Mouse (Mus musculus) heart, embryonic 14.5 days (tissue): ENCODE measurements at regions not wholly inside any gene's neighbourhood (a gene's known extent, or its start where the extent isn't known, plus 50 kb on each side); places are given as distances from the start of the nearest gene placed in this dataset.

Source experiments
- ATAC-seq: fragments of 200-750 bp; cut with Nextera tagmentation; 2 replicates; pipeline ENCODE4 v1.8.0; 2017; ENCODE audit warnings: low read depth, moderate TSS enrichment; ENCODE audit not compliant: insufficient number of reproducible peaks, insufficient read depth, low FRiP score
- H3K27ac ChIP-seq, 2 experiments: fragments of 200-500 bp in 1 of 2; fragments of 300-500 bp in 1 of 2; sonication (generic) in 1 of 2; replicated peaks in 1 of 2; 2 replicates each; pipeline ENCODE4 v1.5.1; 2012 to 2014; ENCODE audit warnings: low read depth in 2 of 2, low read length in 2 of 2, control low read depth in 1 of 2, mild to moderate bottlenecking in 1 of 2, mixed read lengths in 1 of 2; ENCODE audit not compliant: control insufficient read depth in 1 of 2, insufficient read depth in 1 of 2
- H3K27me3 ChIP-seq: fragments of 300-500 bp; sonication (generic); 2 replicates; pipeline ENCODE4 v1.6.1; 2014; ENCODE audit warnings: mild to moderate bottlenecking, low read length, control low read depth; ENCODE audit not compliant: control insufficient read depth, insufficient read depth
- H3K36me3 ChIP-seq: fragments of 300-500 bp; sonication (generic); 2 replicates; pipeline ENCODE4 v1.6.1; 2014; ENCODE audit warnings: mild to moderate bottlenecking, control low read depth, low read length, mixed read lengths; ENCODE audit not compliant: control insufficient read depth, insufficient read depth
- H3K4me1 ChIP-seq, 2 experiments: fragments of 200-500 bp in 1 of 2; fragments of 300-500 bp in 1 of 2; sonication (generic) in 1 of 2; 2 replicates each; pipeline ENCODE4 v1.6.1; 2012 to 2014; ENCODE audit warnings: low read length in 2 of 2, control low read depth in 1 of 2, mixed read lengths in 1 of 2; ENCODE audit not compliant: control insufficient read depth in 2 of 2, insufficient read depth in 2 of 2
- H3K4me2 ChIP-seq: fragments of 300-500 bp; sonication (generic); 2 replicates; pipeline ENCODE4 v1.6.1; 2014; ENCODE audit warnings: mild to moderate bottlenecking, low read length
- H3K4me3 ChIP-seq, 2 experiments: fragments of 200-500 bp in 1 of 2; fragments of 300-500 bp in 1 of 2; sonication (generic) in 1 of 2; 2 replicates each; pipeline ENCODE4 v1.5.1; 2012 to 2014; ENCODE audit warnings: low read length in 2 of 2, mild to moderate bottlenecking in 2 of 2, control low read depth in 1 of 2, low read depth in 1 of 2, moderate library complexity in 1 of 2; ENCODE audit not compliant: control insufficient read depth in 1 of 2, insufficient read depth in 1 of 2
- H3K9ac ChIP-seq: fragments of 300-500 bp; sonication (generic); 2 replicates; pipeline ENCODE4 v1.6.1; 2014; ENCODE audit warnings: mild to moderate bottlenecking, low read length
- H3K9me3 ChIP-seq: fragments of 300-500 bp; sonication (generic); 2 replicates; pipeline ENCODE4 v1.6.1; 2016; ENCODE audit warnings: low read length, control low read depth; ENCODE audit not compliant: control insufficient read depth
- WGBS: fragments of 180-500 bp; shearing (Covaris S2); extraction: QIAGEN DNeasy Blood & Tissue Kit; methylation state at CpG from one replicate; pipeline ENCODE4 v1.1.7; 2014; 5-methylcytosine and 5-hydroxymethylcytosine counted together

GRCm38 (mm10) chr17:85795820-85796219 lies 107.7 kb upstream of the Six2 start:
- ATAC-seq, result no peak
- no peak overlapping the region for H3K9ac ChIP-seq
- no peaks in the 10 kb centered on the region for H3K36me3 ChIP-seq
- H3K9me3 ChIP-seq, result no peaks in the 10 kb centered on the region
- WGBS, result 51% methylated on average over 5 of the region's 5 CpGs
- peaks cover 66% of the 10 kb centered on the region for H3K27me3 ChIP-seq
- no peak overlapping the region for H3K4me2 ChIP-seq
- peaks cover 5 to 16% of the 10 kb centered on the region in 2 experiments; a peak in 3 of 4 replicates for H3K4me1 ChIP-seq
- no peak overlapping the region for H3K27ac ChIP-seq
- H3K4me3 ChIP-seq, result no peak overlapping the region

GRCm38 (mm10) chr17:85785625-85786294 lies 97.7 kb upstream of the Six2 start:
- H3K36me3 ChIP-seq, result no peaks in the 10 kb centered on the region
- H3K4me1 ChIP-seq, result no peaks in the 10 kb centered on the region
- H3K9ac ChIP-seq, result no peak overlapping the region
- no peak for ATAC-seq
- H3K4me2 ChIP-seq, result no peak overlapping the region
- H3K4me3 ChIP-seq, result no peak overlapping the region
- 0 out of 2 replicates have a peak, but pooled peaks cover 3% of the 10 kb centered on the region for H3K27me3 ChIP-seq
- H3K27ac ChIP-seq, result no peak overlapping the region
- H3K9me3 ChIP-seq, result 0 out of 2 replicates have a peak, but pooled peaks cover 3% of the 10 kb centered on the region
- 62% methylated on average over 13 of the region's 13 CpGs for whole genome bisulfite sequencing

- 68% methylated on average over 10 of the region's 10 CpGs for WGBS
- Histone ChIP-seq H3K9me3 (0 out of 2 replicates have a peak, but pooled peaks cover 3% of the 10 kb centered on the region), H3K4me1 (no peaks in the 10 kb centered on the region), H3K27me3 (peaks cover 26% of the 10 kb centered on the region), H3K4me3 (no peak overlapping the region), H3K27ac (no peak overlapping the region), H3K4me2 (no peak overlapping the region), H3K36me3 (no peaks in the 10 kb centered on the region), H3K9ac (no peak overlapping the region)
- ATAC-seq, result no peak
Observed at GRCm38 (mm10) chr17:85780477-85780876, 92.4 kb upstream of the Six2 start.

- WGBS, result 68% methylated on average over 3 of the region's 3 CpGs
- Histone ChIP-seq H3K9me3 (no peaks in the 10 kb centered on the region), H3K9ac (no peak overlapping the region), H3K27me3 (peaks cover 29% of the 10 kb centered on the region), H3K4me1 (no peaks in the 10 kb centered on the region), H3K4me2 (no peak overlapping the region), H3K4me3 (no peak overlapping the region), H3K36me3 (no peaks in the 10 kb centered on the region), H3K27ac (no peak overlapping the region)
- ATAC-seq, result no peak
Observed at GRCm38 (mm10) chr17:85776876-85777275, 88.8 kb upstream of the Six2 start.

- Histone ChIP-seq H3K27ac (no peak overlapping the region), H3K9ac (no peak overlapping the region)
- 86% methylated on average over 10 of the region's 10 CpGs for WGBS
Observed at GRCm38 (mm10) chr17:85768341-85768740, 80.3 kb upstream of the Six2 start.

GRCm38 (mm10) chr17:85767201-85767862 lies 79.3 kb upstream of the Six2 start:
- 67% methylated on average over 15 of the region's 15 CpGs for WGBS
- no peaks in the 10 kb centered on the region for H3K36me3 ChIP-seq

More at GRCm38 (mm10) chr17:85768341-85768740, 80.3 kb upstream of the Six2 start:
- Histone ChIP-seq H3K4me2 (no peak overlapping the region), H3K36me3 (no peaks in the 10 kb centered on the region), H3K27me3 (no peaks in the 10 kb centered on the region), H3K9me3 (no peaks in the 10 kb centered on the region), H3K4me3 (no peak overlapping the region), H3K4me1 (no peaks in the 10 kb centered on the region)
- no peak for ATAC-seq

GRCm38 (mm10) chr17:85766556-85766955 lies 78.5 kb upstream of the Six2 start:
- no peak overlapping the region for H3K9ac ChIP-seq
- no peaks in the 10 kb centered on the region for H3K27me3 ChIP-seq
- no peaks in the 10 kb centered on the region for H3K4me1 ChIP-seq
- no peak overlapping the region for H3K4me3 ChIP-seq
- no peak overlapping the region for H3K27ac ChIP-seq
- no peak overlapping the region for H3K4me2 ChIP-seq
- H3K36me3 ChIP-seq, result no peaks in the 10 kb centered on the region
- peaks cover 6% of the 10 kb centered on the region; the same call in 1 of the 2 replicates for H3K9me3 ChIP-seq
- ATAC-seq, result no peak
- 15% methylated on average over 5 of the region's 5 CpGs for WGBS

More at GRCm38 (mm10) chr17:85767201-85767862, 79.3 kb upstream of the Six2 start:
- H3K9ac ChIP-seq, result no peak overlapping the region
- H3K27ac ChIP-seq, result no peak overlapping the region
- no peaks in the 10 kb centered on the region for H3K4me1 ChIP-seq
- H3K9me3 ChIP-seq, result peaks cover 4% of the 10 kb centered on the region; the same call in 1 of the 2 replicates
- no peak overlapping the region for H3K4me3 ChIP-seq
- ATAC-seq, result no peak
- H3K27me3 ChIP-seq, result no peaks in the 10 kb centered on the region
- H3K4me2 ChIP-seq, result no peak overlapping the region
